Mouse (Mus musculus) ES-CJ7 (cell line): ENCODE measurements around the gene Corin.

Source experiments
- DNase-seq: peaks from one replicate; pipeline ENCODE4 v3.0.0; 2011; ENCODE audit warnings: low read depth, low spot score

Gene Corin

GRCm38 (mm10) chr5:72503531-72504523 is at the start of gene Corin:
Corin (minus strand) TSS chr5:72504473.
- DNase-seq, result peak; percentile 19

GRCm38 (mm10) chr5:72551209-72551608 is 46.9 kb upstream of the Corin start:
- no peak for DNase-seq

GRCm38 (mm10) chr5:72528896-72529295 is 24.6 kb upstream of the Corin start:
- DNase-seq, result no peak

GRCm38 (mm10) chr5:72513808-72514207 is 9.5 kb upstream of the Corin start:
- DNase-seq, result no peak

DNA sequence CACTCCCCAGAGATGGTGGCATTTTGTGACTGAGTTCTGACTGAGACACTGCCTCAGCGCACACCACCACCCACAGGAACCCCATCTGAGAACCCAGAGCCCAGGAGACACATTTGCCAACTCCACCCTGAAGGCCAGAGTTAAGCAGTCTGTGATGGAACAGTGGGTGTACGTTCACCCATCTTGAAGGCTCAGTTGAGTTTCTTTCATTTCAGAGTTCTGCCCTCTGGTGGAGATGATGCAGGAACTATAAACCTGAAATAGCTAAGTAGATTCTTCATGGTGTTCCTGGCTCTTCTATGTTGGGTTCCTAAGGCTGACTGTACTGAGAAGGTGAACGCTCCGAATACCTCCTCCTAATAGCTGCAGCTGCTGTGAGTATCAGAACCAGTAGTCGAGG is 1.5 kb upstream of the Corin start:
- peak; percentile 55 for DNase-seq

GRCm38 (mm10) chr5:72502778-72503177 is 1.5 kb downstream of the Corin start:
- no peak for DNase-seq

DNA sequence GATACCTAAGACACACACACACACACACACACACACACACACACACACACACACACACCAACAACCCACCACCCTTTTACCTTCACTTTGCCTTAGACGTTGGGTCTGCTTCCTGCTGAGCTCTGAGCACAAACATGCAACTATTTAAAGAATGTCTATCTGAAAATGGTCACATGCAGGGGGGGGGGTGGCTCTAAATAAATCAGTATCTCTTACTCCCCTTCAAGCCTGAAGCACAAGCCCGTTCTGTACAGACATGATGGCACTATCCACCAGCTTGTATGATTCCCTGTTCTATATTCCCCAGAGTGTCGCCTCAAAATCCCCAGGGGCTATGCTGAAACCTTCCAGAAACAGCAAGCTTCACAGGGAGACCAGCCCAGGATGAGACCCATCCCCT is 2.5 kb downstream of the Corin start:
- no peak for DNase-seq

DNA sequence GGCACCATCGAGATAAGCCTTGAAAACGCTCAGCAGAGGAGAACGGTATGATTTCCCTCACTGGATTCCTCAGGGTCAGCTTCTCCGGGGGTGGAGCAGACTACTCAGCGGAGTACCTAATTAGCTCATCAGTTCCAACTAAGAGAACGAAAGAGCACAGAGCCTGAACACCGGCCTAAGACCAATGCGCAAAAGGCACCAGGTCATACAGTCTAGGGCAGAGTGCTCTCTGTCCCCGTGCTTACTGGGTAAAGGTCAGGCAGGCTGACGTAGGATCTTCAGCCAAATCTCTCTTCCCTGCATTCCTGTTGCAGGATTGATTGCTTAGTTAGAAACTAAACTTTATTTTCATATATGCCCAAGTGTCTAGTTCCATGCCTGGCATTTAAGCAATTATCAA is 6.0 kb downstream of the Corin start:
- DNase-seq, result no peak

GRCm38 (mm10) chr5:72496756-72497155 is 7.5 kb downstream of the Corin start:
- no peak for DNase-seq

- DNase-seq, result no peak
Measured at GRCm38 (mm10) chr5:72493906-72494305, 10.4 kb downstream of the Corin start.

- no peak for DNase-seq
Measured at GRCm38 (mm10) chr5:72491232-72491631, 13.0 kb downstream of the Corin start.

DNA sequence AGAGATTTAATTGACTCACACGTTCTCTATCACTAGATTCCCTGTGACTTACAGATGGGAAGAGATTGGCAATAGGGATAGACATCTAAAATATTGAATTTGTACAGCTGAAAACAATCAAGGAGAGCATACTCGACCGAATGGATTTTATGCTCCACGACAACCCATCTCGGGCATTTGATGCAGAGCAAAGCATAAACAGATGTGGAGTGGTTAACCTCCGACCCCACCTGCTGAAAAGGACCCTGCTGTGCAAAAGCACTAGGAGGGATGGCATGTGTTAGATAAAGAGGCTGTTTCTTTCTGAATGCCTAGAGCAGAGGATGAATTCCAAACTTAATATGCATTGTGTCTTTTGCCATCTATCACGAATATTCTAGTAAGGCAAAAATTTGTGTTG is 23.8 kb downstream of the Corin start:
- DNase-seq, result no peak

GRCm38 (mm10) chr5:72472317-72473009 is 31.8 kb downstream of the Corin start:
- no peak for DNase-seq

DNA sequence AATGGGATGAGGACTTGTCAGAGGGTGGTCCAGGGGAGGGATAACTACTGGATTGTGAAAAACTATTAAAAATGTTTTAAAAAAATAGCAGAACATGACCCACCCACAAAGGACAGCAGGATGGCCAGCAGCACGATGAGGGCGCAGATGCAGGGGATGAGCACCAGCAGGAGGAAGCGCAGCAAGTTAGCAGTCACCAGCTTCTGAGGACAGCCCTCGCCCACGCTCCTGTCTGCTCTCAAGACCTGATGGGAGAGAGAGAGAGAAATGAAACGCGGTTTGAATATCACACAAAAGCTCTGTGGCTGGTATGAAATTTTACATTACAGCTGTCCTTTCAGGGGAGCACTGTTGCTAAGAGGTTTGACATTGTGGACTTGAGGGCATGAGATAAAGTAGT is 32.5 kb downstream of the Corin start:
- DNase-seq, result no peak

- DNase-seq, result peak; percentile 94
Measured at GRCm38 (mm10) chr5:72464932-72465331, 39.3 kb downstream of the Corin start.

GRCm38 (mm10) chr5:72459374-72460112 is 44.7 kb downstream of the Corin start:
- no peak for DNase-seq

DNA sequence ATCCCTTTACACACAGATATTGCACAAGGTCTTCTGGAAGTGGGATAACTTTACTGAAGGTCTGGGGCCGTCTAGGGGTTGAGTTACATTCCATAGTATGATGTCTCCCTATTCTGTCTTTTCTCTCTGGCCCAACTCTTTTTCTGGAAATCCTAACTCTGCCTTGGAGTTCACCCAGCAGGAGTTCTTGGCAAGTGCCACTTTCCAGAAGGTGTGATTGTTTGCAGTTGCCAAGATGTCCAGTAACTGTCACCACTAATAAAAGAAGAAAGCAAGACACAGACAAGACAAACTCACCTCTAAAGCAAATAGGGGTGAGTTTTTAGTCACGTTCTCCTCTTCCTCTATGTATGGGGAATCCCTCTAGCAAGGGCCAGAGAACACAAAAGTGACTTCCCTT is 50.6 kb downstream of the Corin start:
- DNase-seq, result no peak

- DNase-seq, result no peak
Measured at GRCm38 (mm10) chr5:72453176-72453575, 51.1 kb downstream of the Corin start.

DNA sequence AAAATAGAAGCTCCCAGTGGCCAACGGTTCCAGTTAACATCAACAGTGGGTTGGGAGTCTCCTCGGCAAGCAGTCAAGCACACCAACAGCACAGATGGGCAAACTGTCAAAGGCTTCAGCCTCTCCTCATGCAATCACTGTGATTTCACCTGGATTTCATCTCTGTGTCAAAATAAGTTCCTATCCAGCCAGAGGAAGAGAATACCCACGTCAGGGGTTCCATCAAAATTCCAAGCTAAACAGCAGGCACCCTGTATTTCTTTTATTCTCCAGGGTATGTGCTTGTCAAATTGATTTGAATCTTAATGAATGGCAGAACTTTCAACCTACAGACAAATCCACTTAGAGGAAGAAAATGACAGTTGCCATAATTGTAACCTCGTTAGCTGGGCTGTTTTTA is 51.5 kb downstream of the Corin start:
- DNase-seq, result no peak

GRCm38 (mm10) chr5:72448846-72449245 is 55.4 kb downstream of the Corin start:
- DNase-seq, result no peak

GRCm38 (mm10) chr5:72446104-72446503 is 58.2 kb downstream of the Corin start:
- DNase-seq, result no peak

DNA sequence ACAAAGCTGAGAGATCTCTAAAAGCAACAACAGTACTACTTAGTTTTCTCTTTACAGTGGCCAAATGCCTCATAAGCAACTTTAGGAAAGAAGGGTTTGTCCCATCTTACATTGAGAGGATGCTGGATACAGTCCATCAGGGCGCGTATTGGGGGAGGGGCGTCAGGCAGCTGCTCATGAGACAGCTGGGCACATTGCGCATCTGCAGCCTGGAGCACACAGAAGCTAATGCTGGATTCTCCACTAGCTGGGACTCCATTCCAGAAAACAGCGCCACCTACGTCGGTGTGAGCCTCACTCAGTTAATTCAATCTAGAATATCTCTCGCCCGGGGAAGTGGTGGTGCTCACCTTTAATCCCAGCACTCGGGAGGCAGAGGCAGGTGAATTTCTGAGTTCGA is 60.3 kb downstream of the Corin start:
- peak; percentile 85 for DNase-seq
